Mouse (Mus musculus) lung, embryonic 14.5 days (tissue): ENCODE measurements at regions not wholly inside any gene's neighbourhood (a gene's known extent, or its start where the extent isn't known, plus 50 kb on each side); places are given as distances from the start of the nearest gene placed in this dataset.
A peak's percentile ranks its signal among the peaks of the same experiment; 100 is the strongest.
"Not testable (repeated sequence)": the region's sequence is repeated elsewhere in the genome, so short reads cannot be mapped to it uniquely, and the experiment has no call there.

ENCODE experiments used
- ATAC-seq: fragments of 200-750 bp; cut with Nextera tagmentation; 2 replicates; pipeline ENCODE4 v1.8.0; 2017; ENCODE audit warnings: mild to moderate bottlenecking, moderate TSS enrichment, moderate library complexity; ENCODE audit not compliant: insufficient read depth
- DNase-seq: peaks from one replicate; pipeline ENCODE4 v3.0.0-alpha.2; 2015
- H3K27ac ChIP-seq: fragments of 300-500 bp; sonication (generic); 2 replicates; pipeline ENCODE4 v1.5.1; 2014; ENCODE audit warnings: low read depth, mild to moderate bottlenecking, moderate library complexity
- H3K27me3 ChIP-seq: fragments of 300-500 bp; sonication (generic); 2 replicates; pipeline ENCODE4 v1.6.1; 2014; ENCODE audit warnings: low read length, control low read depth; ENCODE audit not compliant: insufficient read depth
- H3K36me3 ChIP-seq: fragments of 300-500 bp; sonication (generic); 2 replicates; pipeline ENCODE4 v1.6.1; 2014; ENCODE audit warnings: control low read depth; ENCODE audit not compliant: insufficient read depth
- H3K4me1 ChIP-seq: fragments of 300-500 bp; sonication (generic); 2 replicates; pipeline ENCODE4 v1.6.1; 2014; ENCODE audit warnings: antibody characterized with exemption, control low read depth; ENCODE audit not compliant: insufficient read depth
- H3K4me2 ChIP-seq: fragments of 300-500 bp; sonication (generic); 2 replicates; pipeline ENCODE4 v1.6.1; 2014; ENCODE audit warnings: mild to moderate bottlenecking
- H3K4me3 ChIP-seq: fragments of 300-500 bp; sonication (generic); 2 replicates; pipeline ENCODE4 v1.5.1; 2014; ENCODE audit warnings: low read depth, low read length
- H3K9ac ChIP-seq: fragments of 300-500 bp; sonication (generic); 2 replicates; pipeline ENCODE4 v1.6.1; 2014
- H3K9me3 ChIP-seq: fragments of 300-500 bp; sonication (generic); 2 replicates; pipeline ENCODE4 v1.6.1; 2016; ENCODE audit warnings: low read depth, low read length, control low read depth
- CTCF ChIP-seq: IDR thresholded peaks from 2 replicates; pipeline ENCODE4 v1.5.1; 2016; ENCODE audit warnings: antibody characterized with exemption, low read depth
- WGBS: fragments of 180-500 bp; shearing (Covaris S2); extraction: QIAGEN DNeasy Blood & Tissue Kit; methylation state at CpG from one replicate; pipeline ENCODE4 v1.1.7; 2014; 5-methylcytosine and 5-hydroxymethylcytosine counted together

GRCm38 (mm10) chr7:53136513-53136912, 1121.0 kb upstream of the 1700015G11Rik start:
- Histone ChIP-seq H3K4me1 (no peaks in the 10 kb centered on the region), H3K4me2 (no peak overlapping the region), H3K27me3 (no peaks in the 10 kb centered on the region), H3K4me3 (no peak overlapping the region), H3K9ac (no peak overlapping the region), H3K36me3 (no peaks in the 10 kb centered on the region), H3K9me3 (no peaks in the 10 kb centered on the region), H3K27ac (no peak overlapping the region)
- ATAC-seq (no peak), DNase-seq (no peak)
- TF ChIP-seq CTCF: no peak
- 73% methylated on average over 2 of the region's 2 CpGs for WGBS

- Histone ChIP-seq H3K4me1 (no peaks in the 10 kb centered on the region), H3K27me3 (no peaks in the 10 kb centered on the region), H3K9ac (no peak overlapping the region), H3K27ac (no peak overlapping the region), H3K4me2 (no peak overlapping the region), H3K36me3 (no peaks in the 10 kb centered on the region), H3K9me3 (no peaks in the 10 kb centered on the region), H3K4me3 (no peak overlapping the region)
- DNase-seq (no peak), ATAC-seq (no peak)
- TF ChIP-seq CTCF: no peak
These were observed 1102.1 kb upstream of the 1700015G11Rik start for GRCm38 (mm10) chr7:53117666-53118065.

- no peak for DNase-seq
- no peak overlapping the region for H3K4me2 ChIP-seq
- H3K4me1 ChIP-seq: no peaks in the 10 kb centered on the region
- no peaks in the 10 kb centered on the region for H3K9me3 ChIP-seq
- no peak overlapping the region for H3K9ac ChIP-seq
- H3K27me3 ChIP-seq: no peaks in the 10 kb centered on the region
- TF ChIP-seq CTCF: no peak
- H3K36me3 ChIP-seq: no peaks in the 10 kb centered on the region
- no peak overlapping the region for H3K27ac ChIP-seq
- no peak for ATAC-seq
- 67% methylated on average over 2 of the region's 2 CpGs for WGBS
- no peak overlapping the region for H3K4me3 ChIP-seq
These were observed 1100.3 kb upstream of the 1700015G11Rik start for GRCm38 (mm10) chr7:53115781-53116180.

- H3K4me2 ChIP-seq: no peak overlapping the region
- H3K27ac ChIP-seq: no peak overlapping the region
- ATAC-seq (no peak), DNase-seq (no peak)
- H3K27me3 ChIP-seq: no peaks in the 10 kb centered on the region
- 69% methylated on average over 2 of the region's 2 CpGs for WGBS
- no peaks in the 10 kb centered on the region for H3K4me1 ChIP-seq
- TF ChIP-seq CTCF: no peak
- no peaks in the 10 kb centered on the region for H3K9me3 ChIP-seq
- H3K4me3 ChIP-seq: no peak overlapping the region
- H3K9ac ChIP-seq: no peak overlapping the region
- no peaks in the 10 kb centered on the region for H3K36me3 ChIP-seq
These were observed 1093.8 kb upstream of the 1700015G11Rik start for GRCm38 (mm10) chr7:53109265-53109855.

GRCm38 (mm10) chr7:53107636-53108035, 1092.1 kb upstream of the 1700015G11Rik start:
- TF ChIP-seq CTCF: no peak
- Histone ChIP-seq H3K4me1 (no peaks in the 10 kb centered on the region), H3K4me2 (no peak overlapping the region), H3K9me3 (no peaks in the 10 kb centered on the region), H3K36me3 (no peaks in the 10 kb centered on the region), H3K27ac (no peak overlapping the region), H3K4me3 (no peak overlapping the region), H3K9ac (no peak overlapping the region), H3K27me3 (no peaks in the 10 kb centered on the region)
- ATAC-seq (no peak), DNase-seq (no peak)
- WGBS: 92% methylated on average over 3 of the region's 3 CpGs

- DNase-seq, ATAC-seq, H3K9me3 ChIP-seq, H3K4me1 ChIP-seq, H3K27me3 ChIP-seq, H3K4me2 ChIP-seq, H3K4me3 ChIP-seq, H3K9ac ChIP-seq, H3K27ac ChIP-seq, H3K36me3 ChIP-seq: not testable (repeated sequence)
- 77% methylated on average over 3 of the region's 3 CpGs for WGBS
These were observed 1070.3 kb upstream of the 1700015G11Rik start for GRCm38 (mm10) chr7:53085822-53086221.

- Histone ChIP-seq H3K9me3 (peaks cover 7% of the 10 kb centered on the region; the same call in 1 of the 2 replicates), H3K9ac (no peak overlapping the region), H3K27me3 (no peaks in the 10 kb centered on the region), H3K4me2 (no peak overlapping the region), H3K27ac (no peak overlapping the region), H3K4me3 (no peak overlapping the region), H3K4me1 (no peaks in the 10 kb centered on the region), H3K36me3 (no peaks in the 10 kb centered on the region)
- peak; percentile 75; the same call in 1 of the 2 replicates for ATAC-seq
- no peak for TF ChIP-seq CTCF
- DNase-seq: peak; percentile 80
These were observed 1055.1 kb upstream of the 1700015G11Rik start for GRCm38 (mm10) chr7:53070621-53071020.
